Mouse (Mus musculus) lung, postnatal 36 days (tissue): ENCODE data around the gene Rpusd2.

Source experiments
- DNase-seq: peaks from one replicate; pipeline ENCODE4 v3.0.0; 2022; ENCODE audit warnings: mixed read lengths

Rpusd2 gene

GRCm38 (mm10) chr2:119032191-119032590 is 2.4 kb upstream of the Rpusd2 start:
- no peak for DNase-seq

GRCm38 (mm10) chr2:119035397-119035745 is 781 bp downstream of the Rpusd2 start:
- DNase-seq, result no peak

GRCm38 (mm10) chr2:119040882-119041281 is 6.3 kb downstream of the Rpusd2 start:
- DNase-seq, result peak; percentile 60

GRCm38 (mm10) chr2:119045163-119045562 is 10.6 kb downstream of the Rpusd2 start:
- no peak for DNase-seq

GRCm38 (mm10) chr2:119046649-119047611 is 12.3 kb downstream of the Rpusd2 start, which contains the start of gene Knl1:
Gene Knl1, plus strand, starts transcription at chr2:119047119.
- peak; percentile 98 for DNase-seq

GRCm38 (mm10) chr2:119047849-119048248 is 13.3 kb downstream of the Rpusd2 start:
- DNase-seq, result no peak

GRCm38 (mm10) chr2:119050132-119050650 is 15.6 kb downstream of the Rpusd2 start:
- no peak for DNase-seq

- DNase-seq, result no peak
Observed at GRCm38 (mm10) chr2:119060139-119060538, 25.5 kb downstream of the Rpusd2 start.

GRCm38 (mm10) chr2:119072397-119072796 is 37.8 kb downstream of the Rpusd2 start:
- no peak for DNase-seq

GRCm38 (mm10) chr2:119086156-119086555 is 51.6 kb downstream of the Rpusd2 start:
- DNase-seq, result no peak
